Mouse (Mus musculus): Measurements from ENCODE around the gene Gpr18.

Gpr18 gene

DNA sequence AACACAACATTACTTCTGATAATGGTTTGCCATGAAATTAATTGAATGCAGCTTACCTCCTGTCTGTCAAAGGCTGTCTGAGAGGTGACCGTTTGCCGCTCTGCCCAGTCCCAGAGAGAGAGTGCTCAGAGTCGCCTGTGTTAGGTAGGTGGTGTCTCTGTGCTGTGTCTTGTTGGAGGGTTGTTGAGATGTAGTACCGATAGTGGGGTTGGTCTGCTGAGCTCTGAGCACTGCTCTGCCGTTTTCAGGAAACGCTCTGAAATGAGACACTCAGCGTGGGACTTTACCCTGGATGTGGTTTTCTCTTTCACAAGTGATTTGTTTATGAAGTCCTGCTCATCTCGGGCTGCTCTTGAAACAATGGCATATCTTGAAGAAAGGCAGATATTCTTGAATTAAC lies at the start of gene Gpr18:
TSS of gene Gpr18 (minus strand) at position 161 of the 400 bp plus-strand sequence.
- no peak for DNase-seq

DNA sequence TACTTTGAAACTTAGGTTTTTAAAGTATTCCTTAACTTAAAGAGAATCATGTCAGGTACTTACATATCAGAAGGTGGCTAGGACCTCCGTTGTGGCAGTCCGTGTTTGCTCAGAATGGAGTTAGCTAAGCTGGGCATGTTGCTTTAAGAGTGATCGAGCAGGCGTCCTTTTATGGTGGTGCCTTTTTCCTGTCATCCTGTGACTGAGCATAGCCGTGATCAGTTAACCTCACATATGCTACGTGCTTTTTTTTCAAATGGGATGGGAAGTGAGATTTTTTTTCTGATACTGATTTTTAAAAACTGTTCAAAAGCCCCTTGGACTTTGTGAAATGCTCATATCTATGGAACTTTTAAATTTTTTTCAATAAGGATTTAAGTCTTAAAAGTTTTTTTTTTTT lies 49.4 kb upstream of the Gpr18 start, which contains the start of gene Gpr183:
TSS of gene Gpr183 (minus strand) at position 206 of the 400 bp plus-strand sequence.
- no peak for DNase-seq

DNA sequence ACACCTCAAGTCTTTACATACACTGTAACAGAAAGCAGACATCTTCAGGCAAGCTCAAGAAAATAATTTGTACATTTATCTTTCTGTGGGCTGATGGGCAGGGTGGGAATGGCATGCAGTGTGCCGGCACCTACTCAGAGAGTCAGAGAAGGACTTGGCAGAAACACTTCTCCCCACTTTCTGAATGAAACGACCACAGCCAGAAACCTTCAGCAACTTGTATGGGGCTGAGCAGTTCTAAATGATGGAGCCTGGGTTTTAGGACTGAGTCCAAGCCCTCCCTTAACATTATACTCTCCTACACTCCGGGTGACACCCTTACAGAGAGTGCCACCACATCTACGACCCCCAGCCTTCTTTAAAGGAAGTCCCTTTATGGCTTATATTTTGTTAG lies 48.4 kb upstream of the Gpr18 start:
- DNase-seq = no peak

DNA sequence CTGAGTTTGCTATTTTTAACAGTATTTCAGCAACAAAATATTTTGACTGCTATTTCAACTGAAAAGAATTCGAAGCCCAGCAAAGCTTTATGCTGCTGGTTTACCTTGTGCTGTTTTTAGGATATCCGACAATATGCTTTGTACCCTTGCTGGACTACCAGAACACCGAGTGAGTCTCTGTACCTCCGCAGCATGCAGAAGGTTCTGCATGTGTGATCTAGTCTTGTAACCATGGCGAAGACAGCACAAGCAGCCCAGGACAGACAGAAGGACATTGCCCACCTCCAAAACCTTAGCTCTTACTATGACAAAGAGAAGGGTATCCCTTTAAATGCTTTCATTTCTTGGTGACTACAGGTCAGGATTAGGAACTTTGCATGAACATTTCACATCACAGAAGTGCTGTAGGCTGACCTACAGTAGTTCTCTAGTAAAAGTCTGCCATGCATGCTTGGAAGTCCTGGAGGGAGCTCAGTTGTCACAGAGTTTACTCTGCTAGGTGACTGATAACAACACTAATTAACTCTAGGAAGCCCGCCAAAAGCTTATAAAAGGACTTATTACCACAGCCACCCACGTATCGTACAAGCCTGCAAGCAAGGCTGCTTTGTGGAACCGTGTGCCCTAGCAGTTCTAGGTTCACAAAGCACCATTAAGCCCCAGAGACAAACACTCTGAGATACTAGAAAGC lies 47.8 kb upstream of the Gpr18 start:
- DNase-seq = no peak

DNA sequence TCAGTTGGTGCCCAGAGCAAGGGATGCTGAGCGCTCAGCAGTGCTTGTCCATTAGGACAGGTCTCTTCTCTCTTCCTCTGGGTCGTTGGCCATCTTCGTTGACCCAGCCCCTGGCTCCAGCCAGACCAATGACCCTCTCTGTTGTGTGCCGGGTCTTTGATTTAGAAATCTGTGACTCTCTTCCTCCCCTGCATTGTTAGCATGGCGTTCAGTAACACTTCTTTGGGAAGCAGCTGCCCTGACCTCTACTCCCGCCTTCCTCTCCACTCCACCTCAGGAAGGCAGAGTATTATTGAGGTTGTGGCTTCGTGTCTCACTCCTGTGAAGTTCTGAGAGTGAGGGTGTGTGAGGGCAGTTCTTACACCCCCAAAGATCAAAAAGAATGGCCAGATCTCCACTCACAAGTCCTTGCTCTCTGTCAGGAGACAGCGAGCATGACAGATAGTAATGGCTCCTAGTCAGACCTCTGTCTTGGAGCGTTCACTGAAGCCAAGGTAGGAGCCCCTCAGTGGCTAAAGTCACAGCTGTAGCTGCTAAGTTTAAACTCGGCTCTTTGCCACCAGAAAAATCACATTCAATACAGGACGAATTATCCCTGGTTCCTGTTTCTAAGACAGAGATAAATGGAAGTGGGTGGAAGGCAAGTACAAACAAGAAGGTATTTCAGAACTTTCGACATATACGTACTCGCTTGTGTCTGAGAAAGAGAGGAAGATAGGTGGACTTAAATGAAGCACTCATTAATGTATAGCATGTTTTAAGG lies 46.7 kb upstream of the Gpr18 start:
- no peak for DNase-seq

DNA sequence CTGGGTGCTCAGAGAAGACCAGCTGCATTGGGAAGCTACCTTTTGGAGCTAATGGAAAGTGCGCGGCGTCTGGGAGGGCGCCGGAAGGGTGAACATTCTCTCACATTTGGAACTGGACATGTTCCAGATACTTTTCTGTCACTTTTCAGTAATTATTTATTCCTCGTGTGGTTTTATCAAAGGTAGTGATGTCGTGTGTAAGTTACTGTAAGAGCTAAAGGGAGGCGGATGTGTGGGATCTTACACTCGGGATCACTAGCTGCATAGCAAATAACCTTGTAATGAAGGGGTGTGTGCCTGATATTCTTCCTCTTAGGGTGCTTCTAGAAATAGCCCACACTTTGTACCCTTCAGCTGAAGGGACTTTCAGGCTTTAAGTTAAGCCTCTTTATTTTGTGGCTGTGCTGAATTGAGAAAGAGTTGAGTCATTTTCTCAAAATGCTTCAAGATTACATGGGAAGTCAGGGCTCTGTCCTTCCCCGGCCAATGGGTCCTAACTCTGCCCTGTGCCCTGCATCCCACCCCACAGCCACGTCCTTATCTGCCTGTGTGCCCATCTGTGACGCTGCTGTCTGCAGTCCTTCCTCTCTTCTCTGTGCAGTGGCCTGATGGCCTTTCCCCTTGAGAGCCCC lies 46.0 kb upstream of the Gpr18 start:
- DNase-seq = no peak

DNA sequence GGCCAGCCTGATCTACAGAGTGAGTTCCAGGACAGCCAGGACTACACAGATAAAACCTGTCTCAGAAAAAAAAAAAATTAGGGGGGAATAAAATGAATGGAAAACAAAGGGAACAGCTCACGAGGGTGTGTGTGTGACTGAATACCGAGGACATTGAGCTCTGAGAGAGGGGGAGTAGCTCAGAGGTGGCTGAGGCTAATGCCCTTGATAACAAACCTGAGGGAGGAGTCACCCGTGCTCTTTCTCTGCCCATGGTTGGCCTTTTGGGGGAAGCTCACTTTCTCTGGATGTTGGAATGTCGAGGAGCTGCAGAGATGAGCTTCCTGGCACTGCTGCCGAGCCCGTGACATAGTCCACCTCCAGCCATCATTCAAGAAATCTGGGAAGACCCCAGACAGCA lies 45.4 kb upstream of the Gpr18 start:
- DNase-seq = no peak

DNA sequence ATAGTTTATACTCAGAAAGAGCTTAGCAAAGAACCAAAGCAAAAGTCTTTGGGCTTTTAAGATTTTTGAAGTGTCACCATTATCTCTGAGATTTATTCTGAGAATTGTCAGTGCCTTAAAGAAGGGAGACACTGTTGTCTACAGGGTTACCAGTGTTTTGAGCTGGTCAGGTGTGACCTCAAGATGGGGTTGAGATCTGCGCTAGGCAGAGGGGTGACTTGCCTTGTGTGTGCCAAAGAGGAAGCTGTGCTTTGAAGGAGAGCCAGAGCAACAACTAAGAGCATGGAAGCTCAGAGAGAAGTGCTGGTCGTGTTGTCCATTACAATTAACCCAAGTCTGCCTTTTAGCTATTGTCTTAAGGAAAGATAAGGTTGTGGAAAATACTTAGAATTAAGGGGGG lies 45.0 kb upstream of the Gpr18 start:
- DNase-seq = no peak

DNA sequence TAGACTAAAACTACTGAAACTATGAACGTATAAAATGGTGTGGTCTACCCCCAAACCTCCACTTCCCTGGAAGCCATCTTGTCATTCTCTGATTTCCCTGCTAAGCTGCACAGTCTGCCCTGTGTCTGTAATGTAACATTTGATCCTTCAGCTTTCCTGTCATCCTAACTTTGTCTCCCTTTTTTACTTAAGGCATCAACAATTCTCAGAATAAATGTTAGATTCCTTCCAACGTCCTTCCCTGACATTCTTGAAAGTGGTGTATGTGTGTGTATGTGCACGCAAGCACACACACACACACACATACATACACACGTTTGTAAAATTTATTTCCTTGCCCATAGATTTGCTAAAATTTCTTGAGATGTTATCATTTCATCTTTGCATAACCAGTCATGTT lies 44.5 kb upstream of the Gpr18 start:
- DNase-seq = no peak

DNA sequence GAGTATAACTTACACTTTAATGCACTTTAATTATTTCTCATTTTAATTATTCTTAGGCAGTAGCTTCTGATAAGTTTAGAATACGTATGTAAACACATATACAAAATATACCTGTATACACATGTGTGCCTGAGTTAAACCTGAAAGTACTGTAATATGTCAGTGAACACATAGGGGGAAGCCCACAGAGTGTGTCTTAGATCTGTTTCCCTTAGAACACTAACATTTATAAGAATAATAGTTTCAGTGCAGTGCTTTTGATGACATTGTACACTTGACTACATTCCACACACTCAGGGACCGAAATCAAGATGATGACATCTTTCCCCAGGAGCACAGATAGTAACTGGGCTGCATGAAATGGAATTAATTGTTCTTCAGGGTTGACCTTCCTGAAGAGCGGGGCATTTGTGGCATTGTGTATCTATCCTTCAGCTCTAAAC lies 44.0 kb upstream of the Gpr18 start:
- DNase-seq = no peak

DNA sequence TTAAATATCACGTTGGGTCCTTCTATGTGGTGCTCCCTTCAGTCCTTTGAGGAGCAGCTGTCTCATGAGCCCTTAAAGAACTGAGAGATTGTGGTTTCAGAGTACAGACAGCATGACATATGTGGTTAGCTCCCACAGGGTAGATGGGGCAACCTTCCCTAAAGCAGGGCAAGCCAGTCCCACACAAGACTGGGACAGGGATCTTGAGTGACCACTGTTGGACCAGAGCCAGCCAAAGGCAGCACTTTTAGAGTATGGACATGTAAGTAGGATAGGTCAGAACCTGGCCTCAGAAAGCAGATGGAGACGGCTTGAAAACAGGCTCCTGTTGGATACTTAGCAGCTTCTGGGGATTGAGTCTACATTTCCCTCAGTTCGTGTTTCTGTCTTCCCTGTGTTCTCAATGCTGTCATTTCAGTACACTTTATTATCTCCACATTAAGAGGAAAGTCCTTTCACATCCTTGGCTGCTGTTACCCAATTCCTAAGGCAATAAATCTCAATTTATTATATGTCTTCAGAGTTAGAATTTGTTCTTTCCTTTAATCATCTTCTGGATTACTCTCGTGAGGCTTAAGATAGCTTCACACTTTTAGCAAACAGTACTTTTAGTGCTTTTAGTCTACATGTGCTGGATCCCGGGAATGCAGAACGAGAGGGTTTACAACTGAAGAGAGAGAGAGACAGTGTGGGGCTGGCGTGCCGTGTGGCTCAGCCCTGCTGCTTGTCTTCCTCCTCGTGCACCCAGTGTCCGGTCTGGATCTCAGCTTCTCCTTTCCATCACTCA lies 43.4 kb upstream of the Gpr18 start:
- no peak for DNase-seq

DNA sequence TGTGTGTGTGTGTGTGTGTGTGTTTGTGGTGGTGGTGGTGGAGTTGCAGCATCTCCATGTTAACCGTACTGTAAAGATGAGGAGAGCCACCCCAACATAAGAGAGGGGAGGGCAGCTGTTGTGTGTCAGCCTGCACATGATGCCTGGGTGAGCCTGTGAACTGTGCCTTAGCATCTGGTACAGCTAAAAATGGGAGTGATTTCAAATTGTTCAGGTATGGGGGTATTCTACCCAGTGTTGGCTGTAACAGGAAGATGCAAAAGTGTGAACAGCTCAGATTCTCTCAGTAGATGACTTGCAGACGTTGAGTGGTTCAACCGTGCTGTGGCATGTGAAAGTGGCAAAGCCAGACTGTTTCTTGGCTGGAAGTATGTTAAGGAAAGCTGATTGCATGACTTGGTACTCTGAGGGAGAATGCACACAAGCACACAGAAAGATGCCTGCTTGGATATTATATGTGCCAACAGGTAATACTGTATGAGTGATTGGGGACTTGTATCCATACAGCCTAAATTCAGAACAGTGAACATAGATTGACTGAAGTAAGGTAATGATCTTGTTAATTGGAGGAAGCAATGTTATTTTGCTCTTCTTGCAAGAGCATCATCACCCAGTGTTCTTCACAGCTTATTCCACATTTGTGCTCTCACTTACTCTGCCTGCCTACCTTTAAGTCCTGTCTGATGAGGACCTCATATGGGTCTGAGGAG lies 42.6 kb upstream of the Gpr18 start:
- no peak for DNase-seq

DNA sequence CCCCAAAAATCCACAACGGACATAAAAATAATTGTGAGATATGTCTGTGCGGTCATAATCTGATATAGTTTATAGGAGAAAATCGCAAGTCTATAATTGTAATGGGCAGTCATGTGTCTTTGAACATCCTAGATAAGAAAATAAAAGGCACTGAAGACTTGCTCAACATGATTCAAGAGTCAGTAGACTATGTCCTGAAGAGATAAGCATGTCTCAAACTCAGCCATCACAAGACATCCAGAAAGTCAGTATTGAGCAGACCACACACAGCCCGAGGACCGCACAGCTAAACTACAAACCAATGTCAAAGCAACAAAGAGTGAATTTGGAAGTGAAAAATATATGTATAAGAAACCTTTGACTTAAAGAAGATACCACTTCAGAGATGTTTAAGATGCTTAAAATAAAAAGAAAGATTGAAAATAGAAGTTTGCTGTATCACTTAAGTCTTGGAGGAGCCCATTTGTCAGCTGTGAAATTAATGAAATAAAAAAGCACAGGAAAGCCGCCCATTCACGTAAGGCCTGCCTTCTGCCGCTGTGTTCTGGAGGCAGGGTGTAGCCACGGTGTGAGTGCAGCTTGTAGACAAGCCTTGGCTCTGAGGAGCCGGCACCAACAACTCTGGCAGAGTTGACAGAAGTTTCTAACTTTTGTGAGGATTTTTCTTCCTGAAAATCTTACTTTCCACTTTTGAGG lies 41.7 kb upstream of the Gpr18 start:
- no peak for DNase-seq

DNA sequence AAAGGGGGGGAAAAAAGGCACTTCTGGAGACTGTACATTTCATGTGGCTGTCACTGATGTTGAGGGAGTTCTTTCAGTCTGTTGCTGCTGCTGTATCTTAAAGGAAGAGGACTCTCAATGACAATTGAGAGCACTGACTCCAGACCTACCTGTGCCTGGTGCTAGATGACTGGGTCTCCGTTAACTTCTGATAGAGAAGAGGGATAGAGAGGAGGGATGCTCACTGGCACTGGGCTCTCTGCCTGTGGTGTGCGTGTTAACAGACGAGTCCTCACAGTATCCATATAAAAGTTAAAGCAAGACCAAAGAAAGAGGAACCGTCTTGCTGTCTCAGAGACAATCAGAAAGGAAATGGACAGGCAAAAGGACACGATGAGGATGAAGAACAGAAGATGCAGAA lies 40.7 kb upstream of the Gpr18 start:
- no peak for DNase-seq

DNA sequence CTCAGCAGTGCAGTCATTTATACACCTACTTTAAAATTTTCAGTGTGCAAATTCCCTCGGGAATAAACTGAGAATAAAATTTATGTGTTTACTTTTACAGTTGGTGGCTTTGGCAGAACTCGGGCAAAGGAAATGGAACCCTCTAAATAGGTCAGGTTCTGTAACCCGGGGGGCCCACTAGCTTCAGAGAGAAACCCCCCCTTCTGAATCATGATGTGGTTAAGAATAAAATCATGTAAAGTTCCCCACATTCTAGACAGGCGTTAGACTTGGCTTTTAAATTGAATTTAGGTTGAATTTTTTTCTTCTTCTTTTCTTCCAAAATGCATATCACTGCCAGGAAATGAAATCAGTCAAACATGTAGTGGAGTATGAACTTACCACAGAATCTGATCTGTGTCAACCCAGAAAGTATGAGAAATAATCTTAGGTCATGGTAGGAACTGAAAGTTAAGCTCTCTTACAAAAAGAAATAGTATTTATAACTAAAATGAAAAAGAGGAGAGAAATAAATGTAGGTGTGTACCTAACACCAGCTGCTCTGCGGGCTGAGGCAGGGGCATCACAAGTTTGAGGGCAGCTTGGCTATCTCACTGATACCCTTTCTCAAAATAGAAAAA lies 39.7 kb upstream of the Gpr18 start:
- no peak for DNase-seq

DNA sequence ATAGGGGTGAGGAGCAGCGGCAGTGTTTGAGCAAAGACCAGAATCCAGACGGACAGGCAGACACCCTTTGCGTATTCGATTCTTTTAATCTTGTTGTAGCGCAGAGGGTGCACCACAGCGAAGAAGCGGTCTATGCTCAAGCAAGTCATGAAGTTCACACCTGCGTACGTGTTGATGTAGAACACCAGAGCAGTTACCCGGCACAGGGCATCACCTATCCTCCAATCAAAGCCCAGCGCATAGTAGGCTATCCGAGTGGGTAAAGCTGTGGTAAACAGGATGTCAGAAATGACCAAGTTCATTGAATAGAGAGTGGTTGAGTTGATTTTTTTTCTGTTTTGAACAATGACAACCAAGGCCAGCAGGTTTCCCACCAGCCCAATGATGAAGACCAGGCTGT lies 39.0 kb upstream of the Gpr18 start:
- DNase-seq = no peak

DNA sequence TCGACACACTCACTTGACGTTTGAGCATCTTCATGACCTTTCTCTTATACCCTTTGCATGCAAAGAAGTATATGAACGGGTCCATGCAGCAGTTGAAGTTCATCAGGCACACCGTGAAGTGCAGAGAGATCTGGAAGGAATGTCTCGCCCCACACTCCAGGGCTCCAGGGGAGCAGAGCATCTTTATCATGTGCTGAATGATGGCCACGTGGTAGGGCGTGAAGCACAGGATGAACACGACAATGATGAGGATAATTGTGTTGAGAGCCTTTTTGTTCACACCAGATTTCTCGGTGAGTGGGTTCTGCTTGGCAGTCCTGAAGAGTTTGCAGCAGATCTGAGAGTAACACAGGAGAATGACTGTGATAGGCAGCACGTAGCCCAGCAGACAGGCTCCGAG lies 38.5 kb upstream of the Gpr18 start:
- DNase-seq = no peak

DNA sequence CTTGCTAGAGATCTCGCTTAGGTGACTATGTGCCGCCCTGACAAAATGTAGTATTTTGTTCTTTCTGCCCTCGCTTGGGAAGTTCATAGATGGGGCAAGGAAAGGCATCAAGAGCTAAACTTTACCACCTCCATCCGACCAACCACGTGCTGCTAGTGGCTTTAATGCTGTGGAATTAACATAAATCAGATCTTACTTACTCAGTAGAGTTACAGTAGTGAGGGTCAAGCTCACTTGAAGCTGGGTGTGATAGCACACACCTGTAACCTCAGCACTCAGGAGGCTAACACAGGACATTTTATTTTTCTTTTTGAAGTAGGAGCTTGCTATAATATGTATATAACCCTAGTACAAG lies 36.4 kb upstream of the Gpr18 start:
- DNase-seq = no peak

DNA sequence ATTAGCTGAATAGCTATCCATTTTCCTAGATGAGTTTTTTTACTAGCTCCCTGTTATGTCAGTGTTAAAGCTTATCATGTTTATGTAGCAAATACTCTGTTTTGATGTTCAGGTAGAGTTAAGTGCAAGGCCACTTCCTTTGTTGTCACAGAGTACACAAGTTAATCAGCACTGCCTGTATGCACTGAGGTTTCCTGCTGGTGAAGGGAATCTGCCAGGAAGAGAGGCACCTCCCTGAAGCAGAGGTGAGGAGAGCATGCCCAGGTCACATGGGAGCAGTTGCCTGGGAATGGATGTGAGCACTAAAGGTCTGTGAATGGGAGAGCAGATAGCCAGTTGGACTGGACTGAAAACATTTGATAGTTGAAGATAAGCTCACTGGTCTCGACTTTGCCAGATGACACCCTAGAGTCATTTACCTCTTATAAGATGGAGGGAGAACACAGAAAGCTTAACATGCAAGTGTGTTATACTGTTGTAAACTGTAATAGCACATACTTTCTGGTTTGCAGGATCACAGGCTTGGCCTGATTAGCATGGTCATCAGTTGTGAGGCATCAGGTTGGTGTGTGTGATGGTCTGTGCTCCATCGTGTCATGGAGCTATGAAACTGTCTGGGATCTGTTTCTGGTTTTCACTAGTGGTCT lies 35.9 kb upstream of the Gpr18 start:
- no peak for DNase-seq

DNA sequence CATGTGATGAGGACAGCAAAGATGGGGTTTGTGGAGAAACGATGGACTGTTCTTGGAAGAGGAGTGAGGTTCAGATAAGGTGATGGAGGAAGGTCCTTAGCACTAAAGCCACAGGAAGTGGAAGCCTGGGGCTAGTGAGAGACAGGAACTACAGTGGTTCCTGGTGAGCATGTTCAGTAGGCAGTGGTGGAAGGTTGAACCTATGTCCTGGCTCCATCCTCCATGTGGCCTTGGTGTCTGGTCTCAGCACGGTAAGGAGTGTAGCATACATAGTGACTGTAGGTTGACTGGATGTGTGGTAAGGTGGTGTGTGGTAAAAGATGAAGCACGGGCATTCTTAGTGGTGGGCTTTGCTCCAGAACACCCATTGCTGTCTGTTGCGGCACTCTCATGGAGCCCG lies 34.3 kb upstream of the Gpr18 start:
- no peak for DNase-seq

DNA sequence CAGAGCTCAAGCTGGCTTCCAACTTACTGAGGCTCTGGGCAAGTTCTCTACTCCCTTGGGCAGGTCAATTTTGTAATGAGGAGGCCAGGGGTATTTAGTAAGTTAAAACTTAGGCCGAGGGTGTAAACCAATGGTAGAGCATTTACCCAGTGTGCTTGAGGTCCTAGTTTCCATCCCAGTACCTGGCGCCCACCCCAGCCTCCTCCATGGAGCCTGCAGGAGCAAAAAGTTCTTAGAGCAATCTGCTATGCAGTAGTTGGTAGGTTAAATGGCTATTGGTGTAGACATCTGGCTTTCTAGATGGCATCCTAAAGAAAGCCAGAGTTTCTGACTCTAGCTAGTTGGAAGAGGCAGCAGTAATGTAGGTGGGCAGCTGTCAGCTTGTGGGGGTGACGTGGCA lies 33.9 kb upstream of the Gpr18 start:
- no peak for DNase-seq
